In genomic region chr17:13124241-13124640, GRCm38 (mm10) we compare ENCODE assay signal across 1 mouse cellular context.
TF ChIP-seq lines count a peak whose summit lies in the region.

No protein-coding gene starts in this region.

TF ChIP-seq in CH12.LX, 34 proteins besides CTCF, POLR2A, EP300 and RAD21:
- peak; percentile 28; the same call in 1 of the 2 replicates for TF ChIP-seq SMC3 (IDR thresholded peaks at IDR 0.05; ENCODE audit: low read depth, low read length)
